Mouse (Mus musculus) intestine, embryonic 16.5 days (tissue): Measurements from ENCODE around the gene Vwa7. TPM values are rescaled to one million over a fixed set of nuclear protein-coding genes. Genes with fewer than 3 reads are reported as not detected.
"Not testable (repeated sequence)": the region's sequence is repeated elsewhere in the genome, so short reads cannot be mapped to it uniquely, and the experiment has no call there.

Experiments used
- ATAC-seq: fragments of 200-750 bp; cut with Nextera tagmentation; 2 replicates; pipeline ENCODE4 v1.8.0; 2017; ENCODE audit warnings: moderate TSS enrichment, moderate library complexity
- H3K27ac ChIP-seq: fragments of 300-500 bp; sonication (generic); 2 replicates; pipeline ENCODE4 v1.5.1; 2014; ENCODE audit warnings: mild to moderate bottlenecking, low read length
- H3K27me3 ChIP-seq: fragments of 300-500 bp; sonication (generic); replicated peaks from 2 replicates; pipeline ENCODE4 v1.6.1; 2014; ENCODE audit warnings: low read length, control low read depth, mixed read lengths; ENCODE audit not compliant: control insufficient read depth, insufficient read depth
- H3K36me3 ChIP-seq: fragments of 300-500 bp; sonication (generic); 2 replicates; pipeline ENCODE4 v1.6.1; 2014; ENCODE audit warnings: low read length, control low read depth; ENCODE audit not compliant: control insufficient read depth, insufficient read depth
- H3K4me1 ChIP-seq: fragments of 300-500 bp; sonication (generic); 2 replicates; pipeline ENCODE4 v1.6.1; 2014; ENCODE audit warnings: low read length, control low read depth, mixed read lengths; ENCODE audit not compliant: control insufficient read depth, insufficient read depth
- H3K4me2 ChIP-seq: fragments of 300-500 bp; sonication (generic); 2 replicates; pipeline ENCODE4 v1.6.1; 2014; ENCODE audit warnings: low read depth, low read length, control low read depth
- H3K4me3 ChIP-seq: fragments of 300-500 bp; sonication (generic); 2 replicates; pipeline ENCODE4 v1.5.1; 2014; ENCODE audit warnings: mild to moderate bottlenecking, low read length
- H3K9ac ChIP-seq: fragments of 300-500 bp; sonication (generic); 2 replicates; pipeline ENCODE4 v1.6.1; 2014; ENCODE audit warnings: low read depth, low read length
- H3K9me3 ChIP-seq: fragments of 300-500 bp; sonication (generic); 2 replicates; pipeline ENCODE4 v1.6.1; 2016; ENCODE audit warnings: low read length, control low read depth; ENCODE audit not compliant: control insufficient read depth
- WGBS: fragments of 180-500 bp; shearing (Covaris S2); extraction: QIAGEN DNeasy Blood & Tissue Kit; methylation state at CpG from one replicate; pipeline ENCODE4 v1.1.7; 2014; 5-methylcytosine and 5-hydroxymethylcytosine counted together
- polyA plus RNA-seq: library from polyadenylated mRNA; unstranded; fragments of >200 nt; fragmentation: Nextera tagmentation; extraction: Ambion mirVana; gene quantifications from 2 replicates; pipeline ENCODE4 v1.2.1, GENCODE M21; 2015

Vwa7 gene
- polyA plus RNA-seq, 1 experiment from 2014 or later = 0.18 TPM

GRCm38 (mm10) chr17:34998526-34999430 lies 17.6 kb upstream of the Vwa7 start:
- 89% methylated on average over 15 of the region's 15 CpGs for whole genome bisulfite sequencing
- H3K9ac ChIP-seq = peak overlapping the region; percentile 75; the same call in 1 of the 2 replicates
- H3K4me1 ChIP-seq = peaks cover 20% of the 10 kb centered on the region
- H3K36me3 ChIP-seq = 0 out of 2 replicates have a peak, but pooled peaks cover 4% of the 10 kb centered on the region
- H3K9me3 ChIP-seq = no peaks in the 10 kb centered on the region
- no peak for ATAC-seq
- peak overlapping the region; percentile 97 for H3K4me2 ChIP-seq
- no peak overlapping the region for H3K27ac ChIP-seq
- H3K4me3 ChIP-seq = peak overlapping the region; percentile 53
- H3K27me3 ChIP-seq = no peaks in the 10 kb centered on the region

GRCm38 (mm10) chr17:34999871-35000716 lies 16.3 kb upstream of the Vwa7 start:
- ATAC-seq = peak; percentile 21; the same call in 1 of the 2 replicates
- Histone ChIP-seq H3K4me2 (peak overlapping the region; percentile 97), H3K36me3 (peaks cover 12% of the 10 kb centered on the region; the same call in 1 of the 2 replicates), H3K4me1 (peaks cover 20% of the 10 kb centered on the region), H3K9ac (peak overlapping the region; percentile 98), H3K27ac (peak overlapping the region; percentile 98), H3K4me3 (peak overlapping the region; percentile 98)
- H3K9me3 ChIP-seq, H3K27me3 ChIP-seq: not testable (repeated sequence)
- 14% methylated on average over 29 of the region's 32 CpGs for WGBS

- peak; percentile 88 for ATAC-seq
- under 1% methylated on average over 74 of the region's 83 CpGs for WGBS
Measured at GRCm38 (mm10) chr17:35000717-35001451, 15.5 kb upstream of the Vwa7 start, which contains the start of gene Vars. Vars (plus strand) TSS chr17:35000987.

GRCm38 (mm10) chr17:35001452-35002152 lies 14.8 kb upstream of the Vwa7 start:
- ATAC-seq = no peak; the same call in 1 of the 2 replicates
- WGBS = under 1% methylated on average over 35 of the region's 35 CpGs

More at GRCm38 (mm10) chr17:35000717-35001451, 15.5 kb upstream of the Vwa7 start, which contains the start of gene Vars:
- no peaks in the 10 kb centered on the region for H3K9me3 ChIP-seq
- H3K4me1 ChIP-seq = peaks cover 20% of the 10 kb centered on the region
- H3K27ac ChIP-seq = peak within 1 kb of the TSS; percentile 98
- H3K36me3 ChIP-seq = peaks cover 16% of the 10 kb centered on the region; the same call in 1 of the 2 replicates
- H3K27me3 ChIP-seq = no peaks in the 10 kb centered on the region
- peak within 1 kb of the TSS; percentile 97 for H3K4me2 ChIP-seq
- H3K4me3 ChIP-seq = peak within 1 kb of the TSS; percentile 98
- peak within 1 kb of the TSS; percentile 98 for H3K9ac ChIP-seq

GRCm38 (mm10) chr17:35002153-35002865 lies 14.1 kb upstream of the Vwa7 start:
- Histone ChIP-seq H3K27me3 (no peaks in the 10 kb centered on the region), H3K27ac (peak overlapping the region; percentile 98), H3K4me1 (peaks cover 20% of the 10 kb centered on the region), H3K9me3 (no peaks in the 10 kb centered on the region), H3K9ac (peak overlapping the region; percentile 98), H3K4me2 (peak overlapping the region; percentile 97), H3K36me3 (peaks cover 20% of the 10 kb centered on the region; the same call in 1 of the 2 replicates), H3K4me3 (peak overlapping the region; percentile 98)
- no peak for ATAC-seq
- 7% methylated on average over 12 of the region's 12 CpGs for WGBS

More at GRCm38 (mm10) chr17:35001452-35002152, 14.8 kb upstream of the Vwa7 start:
- no peaks in the 10 kb centered on the region for H3K9me3 ChIP-seq
- peaks cover 18% of the 10 kb centered on the region; the same call in 1 of the 2 replicates for H3K36me3 ChIP-seq
- no peaks in the 10 kb centered on the region for H3K27me3 ChIP-seq
- H3K4me1 ChIP-seq = peaks cover 20% of the 10 kb centered on the region
- H3K27ac ChIP-seq = peak overlapping the region; percentile 98
- H3K4me3 ChIP-seq = peak overlapping the region; percentile 98
- peak overlapping the region; percentile 98 for H3K9ac ChIP-seq
- peak overlapping the region; percentile 97 for H3K4me2 ChIP-seq

GRCm38 (mm10) chr17:35003022-35003838 lies 13.1 kb upstream of the Vwa7 start:
- H3K9me3 ChIP-seq = no peaks in the 10 kb centered on the region
- peak overlapping the region; percentile 98 for H3K4me3 ChIP-seq
- H3K27me3 ChIP-seq = no peaks in the 10 kb centered on the region
- H3K4me2 ChIP-seq = peak overlapping the region; percentile 97
- ATAC-seq = no peak
- WGBS = 45% methylated on average over 9 of the region's 9 CpGs
- peak overlapping the region; percentile 12 for H3K9ac ChIP-seq
- peaks cover 23% of the 10 kb centered on the region; the same call in 1 of the 2 replicates for H3K36me3 ChIP-seq
- H3K4me1 ChIP-seq = peaks cover 18% of the 10 kb centered on the region
- H3K27ac ChIP-seq = peak overlapping the region; percentile 48

- H3K27ac ChIP-seq = peak overlapping the region; percentile 59; the same call in 1 of the 2 replicates
- no peak overlapping the region for H3K9ac ChIP-seq
- no peak overlapping the region; the same call in 1 of the 2 replicates for H3K4me2 ChIP-seq
- no peak for ATAC-seq
- WGBS = 93% methylated on average over 17 of the region's 17 CpGs
- H3K36me3 ChIP-seq = peaks cover 25% of the 10 kb centered on the region; the same call in 1 of the 2 replicates
- H3K4me1 ChIP-seq = peaks cover 18% of the 10 kb centered on the region
- no peaks in the 10 kb centered on the region for H3K9me3 ChIP-seq
- H3K4me3 ChIP-seq = no peak overlapping the region
- H3K27me3 ChIP-seq = no peaks in the 10 kb centered on the region
Measured at GRCm38 (mm10) chr17:35004075-35004717, 12.2 kb upstream of the Vwa7 start.
